Mouse (Mus musculus) lung, embryonic 16.5 days (tissue): Measurements from ENCODE around the gene Pdf. TPM values are rescaled to one million over a fixed set of nuclear protein-coding genes. Genes with fewer than 3 reads are reported as not detected.

Experiments used
- ATAC-seq: fragments of 200-750 bp; cut with Nextera tagmentation; 2 replicates; pipeline ENCODE4 v1.8.0; 2017; ENCODE audit warnings: low read depth, mild to moderate bottlenecking, moderate library complexity
- H3K27ac ChIP-seq: fragments of 300-500 bp; sonication (generic); 2 replicates; pipeline ENCODE4 v1.5.1; 2014; ENCODE audit warnings: mild to moderate bottlenecking, control low read depth, low read length
- H3K27me3 ChIP-seq: fragments of 300-500 bp; sonication (generic); 2 replicates; pipeline ENCODE4 v1.6.1; 2014; ENCODE audit warnings: low read depth, low read length, mixed read lengths; ENCODE audit not compliant: control insufficient read depth, insufficient read depth
- H3K36me3 ChIP-seq: fragments of 300-500 bp; sonication (generic); 2 replicates; pipeline ENCODE4 v1.6.1; 2014; ENCODE audit warnings: low read length; ENCODE audit not compliant: control insufficient read depth, insufficient read depth
- H3K4me1 ChIP-seq: fragments of 300-500 bp; sonication (generic); replicated peaks from 2 replicates; pipeline ENCODE4 v1.6.1; 2014; ENCODE audit warnings: low read length, mixed read lengths; ENCODE audit not compliant: control insufficient read depth, insufficient read depth
- H3K4me2 ChIP-seq: fragments of 300-500 bp; sonication (generic); 2 replicates; pipeline ENCODE4 v1.6.1; 2014; ENCODE audit warnings: low read depth, low read length, control low read depth
- H3K4me3 ChIP-seq: fragments of 300-500 bp; sonication (generic); 2 replicates; pipeline ENCODE4 v1.5.1; 2014; ENCODE audit warnings: mild to moderate bottlenecking, low read length, control low read depth
- H3K9ac ChIP-seq: fragments of 300-500 bp; sonication (generic); 2 replicates; pipeline ENCODE4 v1.6.1; 2014; ENCODE audit warnings: low read length, control low read depth
- H3K9me3 ChIP-seq: fragments of 300-500 bp; sonication (generic); 2 replicates; pipeline ENCODE4 v1.6.1; 2016; ENCODE audit warnings: low read length; ENCODE audit not compliant: control insufficient read depth
- WGBS: fragments of 180-500 bp; shearing (Covaris S2); extraction: QIAGEN DNeasy Blood & Tissue Kit; methylation state at CpG from one replicate; pipeline ENCODE4 v1.1.7; 2014; 5-methylcytosine and 5-hydroxymethylcytosine counted together
- polyA plus RNA-seq: library from polyadenylated mRNA; unstranded; fragments of >200 nt; fragmentation: Nextera tagmentation; extraction: Ambion mirVana; gene quantifications from 2 replicates; pipeline ENCODE4 v1.2.1, GENCODE M21; 2015

Gene Pdf
- polyA plus RNA-seq = 32.7 and 35.5 TPM in 2 replicates

- Histone ChIP-seq H3K9me3 (no peaks in the 10 kb centered on the region), H3K4me1 (peaks cover 6% of the 10 kb centered on the region; the same call in 1 of the 2 replicates), H3K4me3 (peak within 1 kb of the TSS; percentile 81), H3K27ac (peak within 1 kb of the TSS; percentile 88), H3K36me3 (peaks cover 58% of the 10 kb centered on the region), H3K9ac (peak within 1 kb of the TSS; percentile 91), H3K27me3 (no peaks in the 10 kb centered on the region), H3K4me2 (peak within 1 kb of the TSS; percentile 80)
- ATAC-seq = peak; percentile 87
- under 1% methylated on average over 76 of the region's 87 CpGs for WGBS
Observed at GRCm38 (mm10) chr8:107048061-107048941, at the start of gene Pdf. Pdf (minus strand) TSS chr8:107048614.

- ATAC-seq = peak; percentile 97
- WGBS = 4% methylated on average over 34 of the region's 39 CpGs
- H3K27me3 ChIP-seq = no peaks in the 10 kb centered on the region
- peak within 1 kb of the TSS; percentile 93 for H3K27ac ChIP-seq
- H3K36me3 ChIP-seq = peaks cover 2% of the 10 kb centered on the region; the same call in 1 of the 2 replicates
- peak within 1 kb of the TSS; percentile 61 for H3K4me2 ChIP-seq
- peaks cover 11% of the 10 kb centered on the region for H3K4me1 ChIP-seq
- H3K9me3 ChIP-seq = no peaks in the 10 kb centered on the region
- peak within 1 kb of the TSS; percentile 87 for H3K4me3 ChIP-seq
- peak within 1 kb of the TSS; percentile 92 for H3K9ac ChIP-seq
Observed at GRCm38 (mm10) chr8:107096366-107097036, 48.1 kb upstream of the Pdf start, which contains the start of gene Terf2. Terf2 (minus strand) TSS chr8:107096547.

GRCm38 (mm10) chr8:107095717-107096365 lies 47.4 kb upstream of the Pdf start:
- Histone ChIP-seq H3K4me2 (peak overlapping the region; percentile 61), H3K36me3 (peaks cover 6% of the 10 kb centered on the region), H3K4me1 (peaks cover 11% of the 10 kb centered on the region), H3K27ac (peak overlapping the region; percentile 93), H3K4me3 (peak overlapping the region; percentile 87), H3K9ac (peak overlapping the region; percentile 92), H3K27me3 (no peaks in the 10 kb centered on the region), H3K9me3 (no peaks in the 10 kb centered on the region)
- ATAC-seq = peak; percentile 80; the same call in 1 of the 2 replicates
- under 1% methylated on average over 51 of the region's 53 CpGs for whole genome bisulfite sequencing

GRCm38 (mm10) chr8:107090531-107090930 lies 42.1 kb upstream of the Pdf start:
- H3K4me3 ChIP-seq = no peak overlapping the region
- H3K4me1 ChIP-seq = peaks cover 11% of the 10 kb centered on the region
- H3K4me2 ChIP-seq = no peak overlapping the region
- 89% methylated on average over 7 of the region's 7 CpGs for WGBS
- no peak for ATAC-seq
- H3K36me3 ChIP-seq = peaks cover 36% of the 10 kb centered on the region
- no peaks in the 10 kb centered on the region for H3K9me3 ChIP-seq
- H3K27me3 ChIP-seq = no peaks in the 10 kb centered on the region
- H3K27ac ChIP-seq = no peak overlapping the region
- no peak overlapping the region for H3K9ac ChIP-seq

GRCm38 (mm10) chr8:107088526-107089063 lies 40.2 kb upstream of the Pdf start:
- no peak for ATAC-seq
- 93% methylated on average over 5 of the region's 5 CpGs for WGBS

GRCm38 (mm10) chr8:107086018-107086417 lies 37.6 kb upstream of the Pdf start:
- Histone ChIP-seq H3K9ac (no peak overlapping the region), H3K4me2 (no peak overlapping the region), H3K4me1 (no peaks in the 10 kb centered on the region), H3K9me3 (no peaks in the 10 kb centered on the region), H3K36me3 (peaks cover 50% of the 10 kb centered on the region), H3K27ac (no peak overlapping the region), H3K4me3 (no peak overlapping the region), H3K27me3 (no peaks in the 10 kb centered on the region)
- WGBS = 96% methylated on average over 5 of the region's 5 CpGs
- ATAC-seq = no peak

More at GRCm38 (mm10) chr8:107088526-107089063, 40.2 kb upstream of the Pdf start:
- no peaks in the 10 kb centered on the region for H3K4me1 ChIP-seq
- H3K9me3 ChIP-seq = no peaks in the 10 kb centered on the region
- no peak overlapping the region for H3K27ac ChIP-seq
- no peaks in the 10 kb centered on the region for H3K27me3 ChIP-seq
- no peak overlapping the region for H3K4me3 ChIP-seq
- no peak overlapping the region for H3K4me2 ChIP-seq
- H3K36me3 ChIP-seq = peaks cover 41% of the 10 kb centered on the region
- no peak overlapping the region for H3K9ac ChIP-seq

GRCm38 (mm10) chr8:107085358-107085757 lies 36.9 kb upstream of the Pdf start:
- H3K27me3 ChIP-seq = no peaks in the 10 kb centered on the region
- H3K4me3 ChIP-seq = no peak overlapping the region
- H3K9me3 ChIP-seq = no peaks in the 10 kb centered on the region
- WGBS = 97% methylated on average over 17 of the region's 17 CpGs
- H3K9ac ChIP-seq = no peak overlapping the region
- no peak overlapping the region for H3K27ac ChIP-seq
- H3K4me2 ChIP-seq = no peak overlapping the region
- ATAC-seq = no peak
- H3K36me3 ChIP-seq = peaks cover 48% of the 10 kb centered on the region
- no peaks in the 10 kb centered on the region for H3K4me1 ChIP-seq

GRCm38 (mm10) chr8:107076239-107076888 lies 27.9 kb upstream of the Pdf start:
- ATAC-seq = no peak
- Histone ChIP-seq H3K4me1 (no peaks in the 10 kb centered on the region), H3K27me3 (no peaks in the 10 kb centered on the region), H3K4me3 (no peak overlapping the region), H3K36me3 (peaks cover 38% of the 10 kb centered on the region), H3K27ac (no peak overlapping the region), H3K4me2 (no peak overlapping the region), H3K9ac (no peak overlapping the region), H3K9me3 (no peaks in the 10 kb centered on the region)
- 80% methylated on average over 7 of the region's 7 CpGs for WGBS
